Mouse (Mus musculus) MEL (cell line): Measurements from ENCODE around the gene Tbc1d8b.

Experiments used
- CHD2 ChIP-seq: IDR thresholded peaks from 2 replicates; pipeline ENCODE4 v1.6.1; 2011; ENCODE audit warnings: low read length, improper control_type of control experiment
- CTCF ChIP-seq, 3 experiments: IDR thresholded peaks in 2 of 3; conservative IDR thresholded peaks in 1 of 3; 2 replicates each; pipeline ENCODE4 v1.5.1; 2011 to 2012; ENCODE audit warnings: low read length in 3 of 3, low read depth in 2 of 3, mild to moderate bottlenecking in 2 of 3, improper control_type of control experiment in 1 of 3, inconsistent platforms in 1 of 3, mixed read lengths in 1 of 3, moderate library complexity in 1 of 3; ENCODE audit not compliant: control insufficient read depth in 1 of 3, insufficient read depth in 1 of 3, poor library complexity in 1 of 3, severe bottlenecking in 1 of 3
- JUND ChIP-seq: IDR thresholded peaks from 2 replicates; pipeline ENCODE4 v1.6.1; 2011; ENCODE audit warnings: low read depth, mild to moderate bottlenecking, improper control_type of control experiment, low read length
- MYC ChIP-seq: IDR thresholded peaks from 2 replicates; pipeline ENCODE4 v1.6.1; 2011; ENCODE audit warnings: low read depth, mild to moderate bottlenecking, low read length, improper control_type of control experiment, moderate library complexity

DNA sequence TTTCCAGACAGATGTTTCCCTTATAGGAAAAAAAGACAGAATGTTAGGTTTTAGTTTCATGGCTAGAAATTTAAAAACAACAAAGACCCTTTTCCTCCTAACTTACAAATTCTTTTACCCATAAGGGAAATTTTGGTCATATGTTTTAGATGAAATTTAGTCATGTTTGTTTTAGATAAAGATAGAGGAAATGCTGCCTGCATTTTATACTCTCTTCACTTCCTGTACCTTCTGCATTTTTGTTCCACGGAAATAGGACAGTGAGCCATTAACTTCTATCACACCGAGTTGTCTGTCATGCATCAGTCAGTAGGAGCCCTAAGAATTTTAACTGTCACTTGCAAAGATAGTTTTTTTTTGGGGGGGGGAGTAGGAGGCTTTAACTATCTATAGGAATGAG lies 45.1 kb upstream of the Tbc1d8b start:
- TF ChIP-seq CTCF (IDR thresholded peaks at IDR 0.05 in 2 of 3, conservative IDR thresholded peaks at IDR 0.05 in 1 of 3; ENCODE audit: control insufficient read depth in 1 of 3, insufficient read depth in 1 of 3, low read depth in 2 of 3, low read length in 3 of 3, poor library complexity in 1 of 3, severe bottlenecking in 1 of 3) (no peak), CHD2 (no peak), JUND (no peak), MYC (no peak)
